Mouse (Mus musculus) ES-Bruce4 (cell line): ENCODE data around the gene Stx5a. TPM values are rescaled to one million over a fixed set of nuclear protein-coding genes. Genes with fewer than 3 reads are reported as not detected.
A peak's percentile ranks its signal among the peaks of the same experiment; 100 is the strongest.

Source experiments
- H3K27ac ChIP-seq: 2 replicates; pipeline ENCODE4 v1.5.1; 2012; ENCODE audit warnings: low read length, inconsistent platforms; ENCODE audit not compliant: insufficient read depth
- H3K27me3 ChIP-seq: 2 replicates; pipeline ENCODE4 v1.6.1; 2012; ENCODE audit warnings: mild to moderate bottlenecking, low read length, inconsistent platforms; ENCODE audit not compliant: control insufficient read depth, poor library complexity, insufficient read depth, severe bottlenecking
- H3K36me3 ChIP-seq: 2 replicates; pipeline ENCODE4 v1.6.1; 2012; ENCODE audit warnings: inconsistent platforms, mild to moderate bottlenecking, low read length, moderate library complexity; ENCODE audit not compliant: control insufficient read depth, poor library complexity, insufficient read depth, severe bottlenecking
- H3K4me1 ChIP-seq: one replicate; pipeline ENCODE4 v1.8.1; 2011; ENCODE audit warnings: low read length; ENCODE audit not compliant: control insufficient read depth, insufficient read depth
- H3K4me3 ChIP-seq: 2 replicates; pipeline ENCODE4 v1.5.1; 2011; ENCODE audit warnings: low read depth, mild to moderate bottlenecking, low read length
- H3K9ac ChIP-seq: 2 replicates; pipeline ENCODE4 v1.6.1; 2012; ENCODE audit warnings: low read depth, mild to moderate bottlenecking, inconsistent platforms; ENCODE audit not compliant: poor library complexity, severe bottlenecking
- H3K9me3 ChIP-seq: replicated peaks from 2 replicates; pipeline ENCODE4 v1.6.1; 2012; ENCODE audit warnings: mild to moderate bottlenecking, low read length, inconsistent platforms; ENCODE audit not compliant: control insufficient read depth, poor library complexity, insufficient read depth, severe bottlenecking
- CTCF ChIP-seq: IDR thresholded peaks from one replicate; pipeline ENCODE4 v1.8.1; 2011; ENCODE audit warnings: low read depth, low read length
- EP300 ChIP-seq: IDR thresholded peaks from 2 replicates; pipeline ENCODE4 v1.6.1; 2011; ENCODE audit warnings: low read depth, low read length; ENCODE audit not compliant: insufficient read depth
- POLR2A ChIP-seq: IDR thresholded peaks from one replicate; pipeline ENCODE4 v1.8.1; 2011; ENCODE audit warnings: low read length; ENCODE audit not compliant: insufficient read depth
- polyA plus RNA-seq: library from polyadenylated mRNA; stranded (reverse); fragments of >200 nt; gene quantifications from 2 replicates; pipeline ENCODE4 v1.2.4, GENCODE M21; 2011; ENCODE audit warnings: low read depth; ENCODE audit not compliant: missing spikeins, insufficient read depth, insufficient read length

The Stx5a gene
- polyA plus RNA-seq, 1 experiment: 47.1 TPM

GRCm38 (mm10) chr19:8798264-8798946 is 57.2 kb downstream of the Stx5a start, which contains the start of gene Polr2g:
Gene Polr2g, minus strand, starts transcription at chr19:8798577.
- peak within 1 kb of the TSS; percentile 95 for H3K4me3 ChIP-seq
- TF ChIP-seq POLR2A: peak; percentile 91
- no peak for TF ChIP-seq EP300
- TF ChIP-seq CTCF: no peak
- peaks cover 23% of the 10 kb centered on the region for H3K36me3 ChIP-seq
- no peak within 1 kb of the TSS for H3K27ac ChIP-seq
- no peaks in the 10 kb centered on the region for H3K27me3 ChIP-seq
- peak within 1 kb of the TSS; percentile 71 for H3K9ac ChIP-seq
- H3K4me1 ChIP-seq: no peaks in the 10 kb centered on the region
- no peaks in the 10 kb centered on the region for H3K9me3 ChIP-seq

- H3K27ac ChIP-seq: no peak overlapping the region
- peaks cover 19% of the 10 kb centered on the region for H3K36me3 ChIP-seq
- H3K4me3 ChIP-seq: no peak overlapping the region
- no peak for TF ChIP-seq POLR2A
- no peaks in the 10 kb centered on the region for H3K9me3 ChIP-seq
- H3K27me3 ChIP-seq: no peaks in the 10 kb centered on the region
- H3K9ac ChIP-seq: peak overlapping the region; percentile 71; the same call in 1 of the 2 replicates
- H3K4me1 ChIP-seq: no peaks in the 10 kb centered on the region
These were observed 57.7 kb downstream of the Stx5a start for GRCm38 (mm10) chr19:8798947-8799315.

GRCm38 (mm10) chr19:8802130-8802821 is 61.1 kb downstream of the Stx5a start, which contains the start of gene Zbtb3:
Gene Zbtb3, plus strand, starts transcription at chr19:8802555.
- Histone ChIP-seq H3K4me3 (peak within 1 kb of the TSS; percentile 91), H3K27ac (peak within 1 kb of the TSS; percentile 75), H3K9ac (peak within 1 kb of the TSS; percentile 73), H3K9me3 (no peaks in the 10 kb centered on the region), H3K27me3 (no peaks in the 10 kb centered on the region), H3K36me3 (peaks cover 8% of the 10 kb centered on the region; the same call in 1 of the 2 replicates), H3K4me1 (no peaks in the 10 kb centered on the region)
- TF ChIP-seq EP300 (no peak), POLR2A (peak; percentile 72)

GRCm38 (mm10) chr19:8803204-8803780 is 62.1 kb downstream of the Stx5a start:
- TF ChIP-seq EP300 (no peak), CTCF (no peak), POLR2A (no peak)
- no peaks in the 10 kb centered on the region for H3K9me3 ChIP-seq
- peak overlapping the region; percentile 22 for H3K4me3 ChIP-seq
- no peaks in the 10 kb centered on the region for H3K4me1 ChIP-seq
- no peak overlapping the region; the same call in 1 of the 2 replicates for H3K9ac ChIP-seq
- H3K27ac ChIP-seq: peak overlapping the region; percentile 12; the same call in 1 of the 2 replicates
- H3K27me3 ChIP-seq: no peaks in the 10 kb centered on the region
- peaks cover 12% of the 10 kb centered on the region for H3K36me3 ChIP-seq

GRCm38 (mm10) chr19:8803879-8804660 is 62.9 kb downstream of the Stx5a start:
- Histone ChIP-seq H3K4me3 (no peak overlapping the region), H3K4me1 (no peaks in the 10 kb centered on the region), H3K27ac (no peak overlapping the region), H3K9me3 (no peaks in the 10 kb centered on the region), H3K27me3 (no peaks in the 10 kb centered on the region), H3K9ac (no peak overlapping the region), H3K36me3 (peaks cover 16% of the 10 kb centered on the region)
- TF ChIP-seq CTCF (no peak), EP300 (no peak), POLR2A (no peak)

Other genes with a start within 250 kb of the Stx5a start
- not detected in 2 replicates for gene Slc22a8, start 150.2 kb upstream of the Stx5a start, polyA plus RNA-seq
- not detected in 2 replicates for gene Slc22a6, start 123.4 kb upstream of the Stx5a start, polyA plus RNA-seq
- not detected in 2 replicates for gene Chrm1, start 77.6 kb upstream of the Stx5a start, polyA plus RNA-seq
- gene Slc3a2, start 18.0 kb upstream of the Stx5a start, polyA plus RNA-seq: 170 TPM in 2 replicates
- gene Wdr74, start 5.6 kb upstream of the Stx5a start, polyA plus RNA-seq: 81.1 and 97.0 TPM in 2 replicates
- 2.2 TPM in 1 of 2 replicates, not detected in the other for gene 1700092M07Rik, start 695 bp upstream of the Stx5a start, polyA plus RNA-seq
- 122 and 200 TPM in 2 replicates for gene Nxf1, start 15.7 kb downstream of the Stx5a start, polyA plus RNA-seq
- 21.4 and 23.4 TPM in 2 replicates for gene Tmem223, start 29.6 kb downstream of the Stx5a start, polyA plus RNA-seq
- 29.0 and 34.5 TPM in 2 replicates for gene Tmem179b, start 33.1 kb downstream of the Stx5a start, polyA plus RNA-seq
- gene Taf6l, start 45.0 kb downstream of the Stx5a start, polyA plus RNA-seq: 17.1 and 17.7 TPM in 2 replicates
- gene Polr2g, start 57.2 kb downstream of the Stx5a start, polyA plus RNA-seq: 98.2 and 103 TPM in 2 replicates
- gene Zbtb3, start 61.1 kb downstream of the Stx5a start, polyA plus RNA-seq: 3.1 and 4.1 TPM in 2 replicates
- 77.3 and 84.9 TPM in 2 replicates for gene Ttc9c, start 77.9 kb downstream of the Stx5a start, polyA plus RNA-seq
- 105 and 108 TPM in 2 replicates for gene Hnrnpul2, start 78.6 kb downstream of the Stx5a start, polyA plus RNA-seq
- gene AC129217.1, start 88.4 kb downstream of the Stx5a start, polyA plus RNA-seq: 74.8 and 87.2 TPM in 2 replicates
- 32.3 and 36.2 TPM in 2 replicates for gene Bscl2, start 96.1 kb downstream of the Stx5a start, polyA plus RNA-seq
- gene Gng3, start 97.8 kb downstream of the Stx5a start, polyA plus RNA-seq: 28.3 and 29.7 TPM in 2 replicates
- 1.3 and 2.1 TPM in 2 replicates for gene Lrrn4cl, start 109.4 kb downstream of the Stx5a start, polyA plus RNA-seq
- 189 and 201 TPM in 2 replicates for gene Ubxn1, start 130.1 kb downstream of the Stx5a start, polyA plus RNA-seq
- 14.4 and 14.9 TPM in 2 replicates for gene Uqcc3, start 139.5 kb downstream of the Stx5a start, polyA plus RNA-seq
- 10.1 and 13.4 TPM in 2 replicates for gene Lbhd1, start 142.3 kb downstream of the Stx5a start, polyA plus RNA-seq
- gene Gm49403, start 142.5 kb downstream of the Stx5a start, polyA plus RNA-seq: not detected in 2 replicates
- gene 1810009A15Rik, start 147.4 kb downstream of the Stx5a start, polyA plus RNA-seq: 162 and 172 TPM in 2 replicates
- gene Gm49416, start 147.5 kb downstream of the Stx5a start, polyA plus RNA-seq: 11.9 and 24.8 TPM in 2 replicates
- 23.1 and 26.7 TPM in 2 replicates for gene Ints5, start 151.6 kb downstream of the Stx5a start, polyA plus RNA-seq
- gene Ganab, start 156.7 kb downstream of the Stx5a start, polyA plus RNA-seq: 183 and 184 TPM in 2 replicates
- gene B3gat3, start 179.0 kb downstream of the Stx5a start, polyA plus RNA-seq: 26.6 and 26.8 TPM in 2 replicates
- gene Rom1, start 187.9 kb downstream of the Stx5a start, polyA plus RNA-seq: 1.6 and 2.2 TPM in 2 replicates
- 19.2 and 20.4 TPM in 2 replicates for gene Eml3, start 188.1 kb downstream of the Stx5a start, polyA plus RNA-seq
- 106 and 108 TPM in 2 replicates for gene Mta2, start 200.5 kb downstream of the Stx5a start, polyA plus RNA-seq
- 26.4 and 30.1 TPM in 2 replicates for gene Tut1, start 212.4 kb downstream of the Stx5a start, polyA plus RNA-seq
- 1,175 and 1,274 TPM in 2 replicates for gene Eef1g, start 225.6 kb downstream of the Stx5a start, polyA plus RNA-seq
- 162 and 163 TPM in 2 replicates for gene Ahnak, start 247.9 kb downstream of the Stx5a start, polyA plus RNA-seq